Mouse (Mus musculus): ENCODE data around the gene Ube2o. TPM values are rescaled to one million over a fixed set of nuclear protein-coding genes. Genes with fewer than 3 reads are reported as not detected.
"Not testable (repeated sequence)": the region's sequence is repeated elsewhere in the genome, so short reads cannot be mapped to it uniquely, and the experiment has no call there.

Ube2o gene
- total and polyA plus RNA-seq, 3 experiments: 6.3 to 41.7 (median 20.1) TPM

- ATAC-seq (ENCODE audit: extremely low read depth, insufficient number of reproducible peaks, low FRiP score, poor library complexity, severe bottlenecking): no peak
- no peaks in the 10 kb centered on the region for H3K36me3 ChIP-seq (replicated peaks)
- TF ChIP-seq CTCF (IDR thresholded peaks at IDR 0.05; ENCODE audit: low read depth, low read length) (no peak), TAL1 (conservative IDR thresholded peaks at IDR 0.05; ENCODE audit: low read depth, low read length) (no peak), GATA1 (IDR thresholded peaks at IDR 0.05; ENCODE audit: borderline replicate concordance, low read length) (no peak), POLR2AphosphoS5 (IDR thresholded peaks at IDR 0.05; ENCODE audit: insufficient replicate concordance, low read depth, low read length) (no peak), GATA2 (IDR thresholded peaks at IDR 0.05; ENCODE audit: borderline replicate concordance, low read depth, low read length) (no peak)
- H3K9me3 ChIP-seq (replicated peaks): no peaks in the 10 kb centered on the region
- peaks cover 27% of the 10 kb centered on the region for H3K4me1 ChIP-seq (ENCODE audit: insufficient read depth, low read depth, low read length)
- DNase-seq (ENCODE audit: low spot score): no peak
- H3K4me3 ChIP-seq (ENCODE audit: low read depth, low read length): no peak overlapping the region
- H3K27me3 ChIP-seq (ENCODE audit: insufficient read depth, low read length): no peaks in the 10 kb centered on the region
Observed at GRCm38 (mm10) chr11:116497313-116497712, 83.9 kb downstream of the Ube2o start.

- TF ChIP-seq GATA2 (IDR thresholded peaks at IDR 0.05; ENCODE audit: borderline replicate concordance, low read depth, low read length) (no peak), CTCF (IDR thresholded peaks at IDR 0.05; ENCODE audit: low read depth, low read length) (no peak), TAL1 (conservative IDR thresholded peaks at IDR 0.05; ENCODE audit: low read depth, low read length) (no peak), GATA1 (IDR thresholded peaks at IDR 0.05; ENCODE audit: borderline replicate concordance, low read length) (no peak), POLR2AphosphoS5 (IDR thresholded peaks at IDR 0.05; ENCODE audit: insufficient replicate concordance, low read depth, low read length) (no peak)
Observed at GRCm38 (mm10) chr11:116494474-116495174, 86.6 kb downstream of the Ube2o start.

GRCm38 (mm10) chr11:116493795-116494252, 87.4 kb downstream of the Ube2o start, which contains the start of gene Prpsap1:
TSS of gene Prpsap1 (minus strand) at chr11:116494202.
- Histone ChIP-seq H3K4me3 (ENCODE audit: low read depth, low read length) (no peak within 1 kb of the TSS), H3K4me1 (ENCODE audit: insufficient read depth, low read depth, low read length) (peaks cover 31% of the 10 kb centered on the region), H3K27me3 (ENCODE audit: insufficient read depth, low read length) (no peaks in the 10 kb centered on the region), H3K36me3 (replicated peaks) (peaks cover 2% of the 10 kb centered on the region), H3K9me3 (replicated peaks) (peaks cover 3% of the 10 kb centered on the region)
- DNase-seq (ENCODE audit: low spot score) (peak; percentile 54), ATAC-seq (ENCODE audit: extremely low read depth, insufficient number of reproducible peaks, low FRiP score, poor library complexity, severe bottlenecking) (no peak)
- peak; percentile 86 for TF ChIP-seq CTCF (IDR thresholded peaks at IDR 0.05; ENCODE audit: low read depth, low read length)
- TF ChIP-seq GATA1 (IDR thresholded peaks at IDR 0.05; ENCODE audit: borderline replicate concordance, low read length): no peak

More at GRCm38 (mm10) chr11:116494474-116495174, 86.6 kb downstream of the Ube2o start:
- DNase-seq (ENCODE audit: low spot score): no peak
- Histone ChIP-seq H3K4me3 (ENCODE audit: low read depth, low read length) (no peak overlapping the region), H3K27me3 (ENCODE audit: insufficient read depth, low read length) (no peaks in the 10 kb centered on the region), H3K36me3 (replicated peaks) (no peaks in the 10 kb centered on the region), H3K4me1 (ENCODE audit: insufficient read depth, low read depth, low read length) (peaks cover 23% of the 10 kb centered on the region), H3K9me3 (replicated peaks) (no peaks in the 10 kb centered on the region)
- ATAC-seq (ENCODE audit: extremely low read depth, insufficient number of reproducible peaks, low FRiP score, poor library complexity, severe bottlenecking): no peak

GRCm38 (mm10) chr11:116493191-116493590, 88.1 kb downstream of the Ube2o start:
- Histone ChIP-seq H3K36me3 (replicated peaks) (peaks cover 6% of the 10 kb centered on the region), H3K27me3 (ENCODE audit: insufficient read depth, low read length) (no peaks in the 10 kb centered on the region), H3K4me1 (ENCODE audit: insufficient read depth, low read depth, low read length) (peaks cover 34% of the 10 kb centered on the region), H3K4me3 (ENCODE audit: low read depth, low read length) (no peak overlapping the region), H3K9me3 (replicated peaks) (peaks cover 6% of the 10 kb centered on the region)
- DNase-seq (ENCODE audit: low spot score) (no peak), ATAC-seq (ENCODE audit: extremely low read depth, insufficient number of reproducible peaks, low FRiP score, poor library complexity, severe bottlenecking) (no peak)
- TF ChIP-seq GATA2 (IDR thresholded peaks at IDR 0.05; ENCODE audit: borderline replicate concordance, low read depth, low read length): no peak

- H3K4me3 ChIP-seq (ENCODE audit: low read depth, low read length); H3K9me3 ChIP-seq (replicated peaks); ATAC-seq (ENCODE audit: extremely low read depth, insufficient number of reproducible peaks, low FRiP score, poor library complexity, severe bottlenecking); DNase-seq (ENCODE audit: low spot score); H3K27me3 ChIP-seq (ENCODE audit: insufficient read depth, low read length): not testable (repeated sequence)
- peaks cover 35% of the 10 kb centered on the region for H3K4me1 ChIP-seq (ENCODE audit: insufficient read depth, low read depth, low read length)
- peaks cover 13% of the 10 kb centered on the region for H3K36me3 ChIP-seq (replicated peaks)
Observed at GRCm38 (mm10) chr11:116492507-116492906, 88.7 kb downstream of the Ube2o start.

- ATAC-seq (ENCODE audit: extremely low read depth, insufficient number of reproducible peaks, low FRiP score, poor library complexity, severe bottlenecking) (no peak), DNase-seq (ENCODE audit: low spot score) (no peak)
- TF ChIP-seq POLR2AphosphoS5 (IDR thresholded peaks at IDR 0.05; ENCODE audit: insufficient replicate concordance, low read depth, low read length) (no peak), GATA1 (IDR thresholded peaks at IDR 0.05; ENCODE audit: borderline replicate concordance, low read length) (no peak), GATA2 (IDR thresholded peaks at IDR 0.05; ENCODE audit: borderline replicate concordance, low read depth, low read length) (no peak), TAL1 (conservative IDR thresholded peaks at IDR 0.05; ENCODE audit: low read depth, low read length) (no peak), CTCF (IDR thresholded peaks at IDR 0.05; ENCODE audit: low read depth, low read length) (no peak)
- Histone ChIP-seq H3K36me3 (replicated peaks) (peaks cover 25% of the 10 kb centered on the region), H3K4me3 (ENCODE audit: low read depth, low read length) (no peak overlapping the region), H3K4me1 (ENCODE audit: insufficient read depth, low read depth, low read length) (peaks cover 40% of the 10 kb centered on the region), H3K27me3 (ENCODE audit: insufficient read depth, low read length) (no peaks in the 10 kb centered on the region), H3K9me3 (replicated peaks) (peaks cover 6% of the 10 kb centered on the region)
Observed at GRCm38 (mm10) chr11:116491338-116491737, 89.9 kb downstream of the Ube2o start.

All from G1E (cell line).